Mouse (Mus musculus) heart, embryonic 12.5 days (tissue): ENCODE data around the gene Ssh2. TPM values are rescaled to one million over a fixed set of nuclear protein-coding genes. Genes with fewer than 3 reads are reported as not detected.

Experiments used
- ATAC-seq: fragments of 200-750 bp; cut with Nextera tagmentation; 2 replicates; pipeline ENCODE4 v1.8.0; 2017; ENCODE audit warnings: moderate TSS enrichment, moderate library complexity; ENCODE audit not compliant: insufficient number of reproducible peaks, low FRiP score
- H3K27ac ChIP-seq: fragments of 300-500 bp; sonication (generic); 2 replicates; pipeline ENCODE4 v1.5.1; 2016; ENCODE audit warnings: mild to moderate bottlenecking, moderate library complexity; ENCODE audit not compliant: poor library complexity, severe bottlenecking
- H3K27me3 ChIP-seq: fragments of 300-500 bp; sonication (generic); replicated peaks from 2 replicates; pipeline ENCODE4 v1.6.1; 2016; ENCODE audit warnings: mild to moderate bottlenecking, moderate library complexity
- H3K36me3 ChIP-seq: fragments of 300-500 bp; sonication (generic); 2 replicates; pipeline ENCODE4 v1.6.1; 2016; ENCODE audit warnings: mild to moderate bottlenecking, moderate library complexity
- H3K4me1 ChIP-seq: fragments of 300-500 bp; sonication (generic); replicated peaks from 2 replicates; pipeline ENCODE4 v1.6.1; 2016; ENCODE audit warnings: mild to moderate bottlenecking
- H3K4me2 ChIP-seq: fragments of 300-500 bp; sonication (generic); 2 replicates; pipeline ENCODE4 v1.6.1; 2016; ENCODE audit warnings: mild to moderate bottlenecking, moderate library complexity
- H3K4me3 ChIP-seq: fragments of 300-500 bp; sonication (generic); 2 replicates; pipeline ENCODE4 v1.5.1; 2016; ENCODE audit warnings: mild to moderate bottlenecking
- H3K9ac ChIP-seq: fragments of 300-500 bp; sonication (generic); 2 replicates; pipeline ENCODE4 v1.6.1; 2016; ENCODE audit warnings: mild to moderate bottlenecking, moderate library complexity
- H3K9me3 ChIP-seq: fragments of 300-500 bp; sonication (generic); replicated peaks from 2 replicates; pipeline ENCODE4 v1.6.1; 2016; ENCODE audit warnings: mild to moderate bottlenecking, moderate library complexity
- WGBS: fragments of 180-500 bp; shearing (Covaris S2); methylation state at CpG from one replicate; pipeline ENCODE4 v1.1.7; 2016; 5-methylcytosine and 5-hydroxymethylcytosine counted together
- polyA plus RNA-seq: library from polyadenylated mRNA; unstranded; fragments of >200 nt; fragmentation: Nextera tagmentation; extraction: Ambion mirVana; gene quantifications from 2 replicates; pipeline ENCODE4 v1.2.1, GENCODE M21; 2016

Gene Ssh2
- polyA plus RNA-seq, 1 experiment from 2014 or later = 29.8 TPM

GRCm38 (mm10) chr11:77348985-77349384 is 132.9 kb downstream of the Ssh2 start:
- WGBS = 14% methylated on average over 6 of the region's 6 CpGs
- peak overlapping the region; percentile 70 for H3K4me2 ChIP-seq
- ATAC-seq = no peak
- no peaks in the 10 kb centered on the region for H3K27me3 ChIP-seq
- peak overlapping the region; percentile 88 for H3K27ac ChIP-seq
- no peaks in the 10 kb centered on the region for H3K9me3 ChIP-seq
- peak overlapping the region; percentile 72 for H3K4me3 ChIP-seq
- no peaks in the 10 kb centered on the region for H3K36me3 ChIP-seq
- H3K4me1 ChIP-seq = peaks cover 16% of the 10 kb centered on the region
- peak overlapping the region; percentile 92 for H3K9ac ChIP-seq

- no peak overlapping the region for H3K27ac ChIP-seq
- no peaks in the 10 kb centered on the region for H3K9me3 ChIP-seq
- no peaks in the 10 kb centered on the region for H3K36me3 ChIP-seq
- 51% methylated on average over 2 of the region's 2 CpGs for WGBS
- peak overlapping the region; percentile 70 for H3K4me2 ChIP-seq
- H3K9ac ChIP-seq = peak overlapping the region; percentile 92
- H3K4me3 ChIP-seq = peak overlapping the region; percentile 72
- no peaks in the 10 kb centered on the region for H3K27me3 ChIP-seq
- ATAC-seq = no peak
- H3K4me1 ChIP-seq = peaks cover 16% of the 10 kb centered on the region
These were observed 133.6 kb downstream of the Ssh2 start for GRCm38 (mm10) chr11:77349698-77350097.

DNA sequence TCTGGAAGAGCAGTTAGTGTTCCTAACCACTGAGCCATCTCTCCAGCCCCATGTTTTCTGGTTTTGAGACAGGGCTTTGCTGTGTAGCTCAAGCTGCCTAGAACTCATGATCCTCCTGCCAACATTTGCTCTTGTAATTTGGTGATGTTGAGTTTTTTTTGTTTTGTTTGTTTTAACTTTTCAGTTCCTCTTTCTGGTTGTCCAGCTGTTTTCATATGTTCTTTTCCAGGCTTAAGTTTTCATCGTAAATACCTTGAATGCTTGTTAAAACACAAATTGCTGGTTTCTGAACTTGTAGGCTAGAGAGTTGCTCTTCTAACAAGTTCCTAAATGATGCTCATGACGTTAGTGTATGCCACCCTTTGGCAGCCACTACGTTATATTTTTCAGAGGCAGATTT is 139.0 kb downstream of the Ssh2 start:
- Histone ChIP-seq H3K36me3 (no peaks in the 10 kb centered on the region), H3K27me3 (no peaks in the 10 kb centered on the region), H3K4me2 (no peak overlapping the region), H3K4me1 (peaks cover 16% of the 10 kb centered on the region), H3K27ac (no peak overlapping the region), H3K9me3 (no peaks in the 10 kb centered on the region), H3K9ac (no peak overlapping the region), H3K4me3 (no peak overlapping the region)
- ATAC-seq = no peak
- WGBS = 82% methylated on average over 3 of the region's 3 CpGs

- Histone ChIP-seq H3K4me1 (peaks cover 22% of the 10 kb centered on the region), H3K4me2 (no peak overlapping the region), H3K27me3 (no peaks in the 10 kb centered on the region), H3K9ac (no peak overlapping the region), H3K9me3 (no peaks in the 10 kb centered on the region), H3K36me3 (0 out of 2 replicates have a peak, but pooled peaks cover 4% of the 10 kb centered on the region), H3K4me3 (no peak overlapping the region), H3K27ac (no peak overlapping the region)
- no peak for ATAC-seq
- 91% methylated on average over 1 of the region's 1 CpGs for WGBS
These were observed 141.8 kb downstream of the Ssh2 start for GRCm38 (mm10) chr11:77357839-77358238.

DNA sequence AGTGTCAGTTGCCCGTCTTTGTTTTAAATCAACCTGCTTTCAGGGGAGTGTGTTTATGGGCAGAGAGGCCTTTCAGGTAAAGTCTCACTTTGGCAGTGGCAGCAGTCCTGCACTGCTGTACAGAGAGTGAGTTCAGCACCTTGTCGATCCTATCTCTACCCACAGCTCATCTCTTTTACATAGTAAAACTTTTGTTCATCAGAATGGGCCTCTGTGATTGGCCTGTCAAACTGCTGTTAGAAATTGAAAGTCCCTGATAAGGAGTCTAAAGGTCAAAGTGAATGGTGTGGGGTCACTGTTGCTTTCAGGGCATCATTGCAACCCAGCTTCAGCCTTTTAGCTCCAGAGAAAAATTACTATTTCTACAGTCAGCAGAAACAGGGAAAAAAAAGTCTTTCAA is 147.4 kb downstream of the Ssh2 start:
- 39% methylated on average over 2 of the region's 2 CpGs for WGBS
- Histone ChIP-seq H3K9ac (peak overlapping the region; percentile 48; the same call in 1 of the 2 replicates), H3K4me3 (no peak overlapping the region), H3K36me3 (0 out of 2 replicates have a peak, but pooled peaks cover 4% of the 10 kb centered on the region), H3K4me2 (no peak overlapping the region), H3K9me3 (no peaks in the 10 kb centered on the region), H3K27ac (0 out of 2 replicates have a peak overlapping the region, but pooled peaks have one; percentile 3), H3K4me1 (peaks cover 45% of the 10 kb centered on the region), H3K27me3 (no peaks in the 10 kb centered on the region)
- ATAC-seq = no peak

DNA sequence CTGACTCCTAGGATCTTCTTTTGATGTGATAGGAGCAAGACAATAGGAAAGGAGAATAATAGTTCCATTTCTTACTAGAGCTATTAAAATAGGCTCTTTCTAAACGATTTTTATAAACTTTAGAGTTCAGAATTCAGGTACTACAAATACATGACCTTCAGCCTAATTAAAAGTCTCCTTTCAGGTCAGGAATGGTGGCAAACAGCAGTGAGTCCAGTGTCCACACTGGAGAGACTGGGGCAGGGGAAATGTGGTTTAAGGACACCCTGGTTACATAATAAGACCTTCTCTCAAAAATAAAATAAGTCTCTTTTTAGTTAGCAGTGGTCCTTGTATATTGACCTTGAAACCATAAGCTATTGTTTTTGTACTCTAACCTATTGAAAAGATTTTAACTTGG is 148.3 kb downstream of the Ssh2 start:
- WGBS = 57% methylated on average over 1 of the region's 1 CpGs
- no peak overlapping the region for H3K27ac ChIP-seq
- ATAC-seq = no peak

DNA sequence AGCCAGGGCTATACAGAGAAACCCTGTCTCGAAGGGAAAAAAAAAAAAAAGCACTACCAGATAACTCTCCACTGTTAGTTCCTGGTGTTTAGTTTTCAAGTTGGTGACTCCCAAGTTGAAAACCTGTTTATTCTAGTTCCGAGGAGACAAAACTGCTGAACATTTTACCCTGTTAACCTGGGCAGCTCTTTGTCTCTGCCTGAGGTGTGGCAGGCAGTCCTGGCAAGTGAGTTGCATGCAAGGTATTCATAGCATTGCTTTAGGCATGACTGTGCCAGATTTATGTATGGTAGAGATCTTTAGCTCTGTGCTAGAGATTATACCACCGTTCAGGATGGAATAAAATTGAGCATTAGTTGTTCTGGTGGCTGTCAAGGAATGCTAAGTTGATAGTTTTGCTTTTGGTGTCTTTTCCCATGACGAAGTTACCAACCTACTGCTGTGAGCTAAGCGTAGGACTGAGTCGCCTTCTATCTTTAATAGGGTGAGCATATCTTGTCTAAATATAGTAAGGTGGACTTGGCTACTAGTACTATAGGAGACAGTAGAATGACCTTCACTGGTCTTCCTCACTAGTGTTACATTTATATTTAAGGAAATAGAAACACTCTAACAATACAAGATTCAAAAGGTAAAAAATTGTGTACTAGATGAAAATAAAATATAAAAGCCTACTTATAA is 149.8 kb downstream of the Ssh2 start:
- Histone ChIP-seq H3K27ac (peak overlapping the region; percentile 90), H3K9ac (no peak overlapping the region; the same call in 1 of the 2 replicates), H3K36me3 (no peaks in the 10 kb centered on the region), H3K4me1 (peaks cover 49% of the 10 kb centered on the region), H3K4me3 (no peak overlapping the region), H3K9me3 (no peaks in the 10 kb centered on the region), H3K27me3 (no peaks in the 10 kb centered on the region), H3K4me2 (peak overlapping the region; percentile 25; the same call in 1 of the 2 replicates)
- ATAC-seq = peak; percentile 65; the same call in 1 of the 2 replicates
- 54% methylated on average over 6 of the region's 6 CpGs for WGBS

More for the DNA sequence above, 148.3 kb downstream of the Ssh2 start:
- Histone ChIP-seq H3K4me2 (no peak overlapping the region), H3K9me3 (no peaks in the 10 kb centered on the region), H3K36me3 (0 out of 2 replicates have a peak, but pooled peaks cover 4% of the 10 kb centered on the region), H3K9ac (no peak overlapping the region), H3K4me3 (no peak overlapping the region), H3K4me1 (peaks cover 50% of the 10 kb centered on the region), H3K27me3 (no peaks in the 10 kb centered on the region)

GRCm38 (mm10) chr11:77367541-77368270 is 151.6 kb downstream of the Ssh2 start:
- ATAC-seq = no peak
- no peak overlapping the region for H3K4me2 ChIP-seq
- H3K27me3 ChIP-seq = no peaks in the 10 kb centered on the region
- H3K9me3 ChIP-seq = no peaks in the 10 kb centered on the region
- H3K4me1 ChIP-seq = peaks cover 53% of the 10 kb centered on the region
- no peaks in the 10 kb centered on the region for H3K36me3 ChIP-seq
- H3K27ac ChIP-seq = peak overlapping the region; percentile 44; the same call in 1 of the 2 replicates
- no peak overlapping the region for H3K4me3 ChIP-seq
- no peak overlapping the region for H3K9ac ChIP-seq
- 82% methylated on average over 9 of the region's 9 CpGs for WGBS

DNA sequence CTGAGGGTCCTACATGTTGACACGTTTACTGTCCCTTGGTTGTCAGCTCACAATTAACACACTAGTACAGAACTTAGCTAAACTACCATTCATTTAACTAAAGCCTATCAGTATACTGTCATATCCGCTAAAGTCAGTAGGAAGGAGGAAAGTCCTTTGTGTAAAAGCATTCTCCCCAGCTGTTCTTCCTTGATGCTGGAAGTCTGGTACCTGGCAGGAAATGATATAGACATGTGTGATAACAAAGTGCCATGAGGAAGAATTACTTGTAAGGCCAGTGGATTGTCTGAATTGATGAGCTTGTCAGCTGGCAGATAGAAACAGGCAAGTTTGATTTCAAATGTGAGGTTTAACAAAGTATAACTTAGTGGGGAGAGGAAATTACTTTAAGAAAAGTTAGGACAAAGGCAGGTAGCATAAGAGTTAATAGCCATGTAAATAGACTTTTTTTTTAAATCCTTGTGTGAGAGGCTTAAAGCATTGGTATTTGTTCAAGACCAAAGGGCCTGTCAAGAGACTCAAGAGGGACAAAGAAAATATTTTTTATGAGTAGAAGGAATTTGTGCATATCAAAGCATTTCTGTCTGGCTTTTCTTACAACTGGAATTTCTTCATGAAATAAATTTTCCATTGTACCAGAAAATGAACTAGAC is 153.2 kb downstream of the Ssh2 start:
- H3K9me3 ChIP-seq = no peaks in the 10 kb centered on the region
- ATAC-seq = no peak
- no peaks in the 10 kb centered on the region for H3K36me3 ChIP-seq
- H3K4me2 ChIP-seq = no peak overlapping the region
- no peak overlapping the region for H3K9ac ChIP-seq
- no peaks in the 10 kb centered on the region for H3K27me3 ChIP-seq
- 46% methylated on average over 2 of the region's 2 CpGs for WGBS
- peaks cover 47% of the 10 kb centered on the region for H3K4me1 ChIP-seq
- peak overlapping the region; percentile 54; the same call in 1 of the 2 replicates for H3K27ac ChIP-seq
- H3K4me3 ChIP-seq = no peak overlapping the region

- H3K27ac ChIP-seq = peak overlapping the region; percentile 66
- 29% methylated on average over 2 of the region's 2 CpGs for WGBS
- no peaks in the 10 kb centered on the region for H3K36me3 ChIP-seq
- no peaks in the 10 kb centered on the region for H3K27me3 ChIP-seq
- no peak overlapping the region for H3K9ac ChIP-seq
- H3K9me3 ChIP-seq = no peaks in the 10 kb centered on the region
- H3K4me2 ChIP-seq = no peak overlapping the region
- H3K4me3 ChIP-seq = no peak overlapping the region
- no peak for ATAC-seq
- peaks cover 47% of the 10 kb centered on the region for H3K4me1 ChIP-seq
These were observed 153.7 kb downstream of the Ssh2 start for GRCm38 (mm10) chr11:77369841-77370191.

DNA sequence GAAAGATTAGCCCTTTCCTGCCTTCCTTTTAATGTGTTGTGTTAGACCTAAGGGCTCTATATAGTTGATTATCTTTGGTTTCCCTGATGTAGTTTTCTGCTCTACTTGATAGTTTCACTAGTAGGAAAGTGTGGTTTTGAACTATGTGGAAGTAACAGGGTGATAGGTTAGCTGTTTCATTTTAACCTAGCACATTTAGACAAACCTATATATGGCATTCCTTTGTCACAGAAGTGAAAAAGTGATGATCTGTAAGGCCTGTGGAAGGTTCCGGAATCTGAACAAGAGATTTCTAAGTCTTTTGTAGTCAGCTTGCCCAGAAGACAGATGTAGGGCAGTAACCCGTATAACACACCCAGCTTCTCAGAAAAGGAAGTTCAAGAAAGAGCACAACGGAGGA is 155.0 kb downstream of the Ssh2 start:
- Histone ChIP-seq H3K27ac (peak overlapping the region; percentile 21; the same call in 1 of the 2 replicates), H3K4me1 (peaks cover 44% of the 10 kb centered on the region)
- no peak for ATAC-seq

More for the DNA sequence above, 155.0 kb downstream of the Ssh2 start:
- no peak overlapping the region for H3K4me3 ChIP-seq
- H3K9ac ChIP-seq = no peak overlapping the region
- no peaks in the 10 kb centered on the region for H3K9me3 ChIP-seq
- no peak overlapping the region for H3K4me2 ChIP-seq
- 58% methylated on average over 3 of the region's 3 CpGs for WGBS
- H3K36me3 ChIP-seq = no peaks in the 10 kb centered on the region
- H3K27me3 ChIP-seq = no peaks in the 10 kb centered on the region
